Mouse (Mus musculus): ENCODE data around the gene Psmd14. TPM values are rescaled to one million over a fixed set of nuclear protein-coding genes. Genes with fewer than 3 reads are reported as not detected.

The Psmd14 gene
- polyA plus RNA-seq, 1 experiment from 2014 or later: 294 TPM

DNA sequence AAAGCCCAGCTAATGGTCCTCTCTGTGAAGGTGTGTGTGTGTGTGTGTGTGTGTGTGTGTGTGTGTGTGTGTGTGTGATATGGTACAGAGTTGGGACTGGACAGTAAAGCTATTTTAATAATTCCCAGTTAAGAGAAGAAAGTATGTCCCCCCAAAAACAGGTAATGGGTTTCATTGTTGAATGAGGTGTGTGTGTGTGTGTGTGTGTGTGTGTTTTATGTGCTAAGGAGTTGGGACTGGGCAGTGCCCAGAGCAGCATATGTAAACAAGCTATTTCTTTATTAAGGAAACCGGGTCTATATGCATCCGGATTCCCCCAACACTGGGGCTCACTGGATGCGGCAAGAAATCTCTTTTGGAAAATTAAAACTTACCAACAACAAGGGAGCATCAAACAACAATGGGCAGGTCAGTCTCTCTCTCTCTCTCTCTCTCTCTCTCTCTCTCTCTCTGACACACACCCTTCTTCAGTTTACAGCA lies 94.9 kb downstream of the Psmd14 start:
- Histone ChIP-seq H3K9ac (ENCODE audit: low read length) (peak overlapping the region; percentile 45; the same call in 1 of the 2 replicates), H3K27ac (ENCODE audit: low read depth, low read length) (peak overlapping the region; percentile 78; the same call in 1 of the 2 replicates), H3K4me1 (replicated peaks; ENCODE audit: control insufficient read depth, insufficient read depth, low read length) (peaks cover 9% of the 10 kb centered on the region), H3K9me3 (ENCODE audit: control insufficient read depth, low read length) (no peaks in the 10 kb centered on the region), H3K36me3 (ENCODE audit: control insufficient read depth, insufficient read depth, low read length) (no peaks in the 10 kb centered on the region), H3K4me2 (ENCODE audit: low read depth, low read length, severe bottlenecking) (no peak overlapping the region), H3K27me3 (ENCODE audit: control insufficient read depth, insufficient read depth, low read length) (peaks cover 60% of the 10 kb centered on the region), H3K4me3 (ENCODE audit: low read depth, low read length) (peak overlapping the region; percentile 30)
- 2% methylated on average over 3 of the region's 3 CpGs for WGBS
- DNase-seq (ENCODE audit: low spot score): no peak
- no peak for ATAC-seq (replicated peaks; ENCODE audit: low FRiP score)

DNA sequence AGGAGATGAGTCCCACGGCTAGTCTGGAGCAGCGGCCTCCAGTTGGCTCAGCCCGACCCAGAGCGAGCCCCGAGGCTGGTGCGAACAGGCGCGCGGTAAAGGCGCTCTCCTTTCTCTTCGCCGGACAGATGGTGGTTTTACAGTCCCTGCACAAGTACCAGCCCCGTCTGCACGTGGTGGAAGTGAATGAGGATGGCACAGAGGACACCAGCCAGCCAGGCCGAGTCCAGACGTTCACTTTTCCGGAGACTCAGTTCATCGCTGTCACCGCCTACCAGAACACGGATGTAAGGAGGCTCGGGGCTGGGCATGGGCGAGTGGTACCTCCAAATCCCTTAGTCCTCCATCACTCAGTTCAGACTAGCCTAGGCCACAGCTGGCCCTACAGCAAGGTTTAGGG lies 95.7 kb downstream of the Psmd14 start:
- peak overlapping the region; percentile 78 for H3K27ac ChIP-seq (ENCODE audit: low read depth, low read length)
- peak overlapping the region; percentile 45 for H3K9ac ChIP-seq (ENCODE audit: low read length)
- H3K27me3 ChIP-seq (ENCODE audit: control insufficient read depth, insufficient read depth, low read length): peaks cover 61% of the 10 kb centered on the region
- peak overlapping the region; percentile 30 for H3K4me3 ChIP-seq (ENCODE audit: low read depth, low read length)
- peaks cover 9% of the 10 kb centered on the region for H3K4me1 ChIP-seq (replicated peaks; ENCODE audit: control insufficient read depth, insufficient read depth, low read length)
- ATAC-seq (replicated peaks; ENCODE audit: low FRiP score): peak; percentile 42
- H3K4me2 ChIP-seq (ENCODE audit: low read depth, low read length, severe bottlenecking): peak overlapping the region; percentile 31
- WGBS: under 1% methylated on average over 22 of the region's 22 CpGs
- DNase-seq (ENCODE audit: low spot score): peak; percentile 76
- H3K9me3 ChIP-seq (ENCODE audit: control insufficient read depth, low read length): no peaks in the 10 kb centered on the region
- no peaks in the 10 kb centered on the region for H3K36me3 ChIP-seq (ENCODE audit: control insufficient read depth, insufficient read depth, low read length)

DNA sequence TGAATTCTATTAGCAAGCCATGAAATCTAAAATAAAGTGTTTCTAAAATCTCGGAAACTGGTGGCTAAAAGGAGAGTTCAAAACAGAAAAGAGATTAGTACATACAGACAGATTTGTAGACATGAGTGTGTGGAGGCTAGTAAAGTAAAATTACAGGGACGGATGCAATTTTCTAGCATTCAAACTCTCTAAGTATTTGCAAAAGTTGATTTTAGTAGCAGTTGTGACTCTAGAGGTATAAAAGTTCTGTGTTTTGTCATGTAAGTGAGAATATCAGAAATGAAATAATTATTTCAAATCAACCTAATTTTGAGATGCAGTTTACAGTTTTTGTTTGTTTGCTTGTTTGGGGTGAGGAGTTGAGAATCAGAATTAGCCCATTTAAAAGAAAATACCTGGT lies 96.3 kb downstream of the Psmd14 start:
- no peak overlapping the region for H3K4me2 ChIP-seq (ENCODE audit: low read depth, low read length, severe bottlenecking)

DNA sequence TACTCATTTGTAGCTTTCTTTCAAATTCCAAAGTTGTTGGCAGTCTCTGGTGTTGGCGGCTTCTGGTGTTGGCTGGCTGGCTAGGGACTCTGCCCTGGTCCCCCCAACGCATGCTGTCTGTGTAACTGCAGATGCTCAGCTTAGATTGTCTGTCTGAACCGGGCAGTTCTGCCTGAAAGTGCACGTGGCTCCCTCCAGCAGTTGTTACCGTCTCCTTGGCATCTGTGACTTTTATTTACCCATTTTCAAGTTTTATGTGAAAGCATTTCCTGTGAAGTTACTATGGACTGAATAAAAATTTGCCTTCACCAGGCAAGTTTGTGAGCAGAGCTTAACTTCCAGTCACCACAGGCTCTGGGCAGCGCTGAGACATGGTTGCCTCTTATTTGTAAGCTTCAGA lies 97.3 kb downstream of the Psmd14 start:
- WGBS: 1% methylated on average over 6 of the region's 6 CpGs
- H3K9me3 ChIP-seq (ENCODE audit: control insufficient read depth, low read length): no peaks in the 10 kb centered on the region
- peak overlapping the region; percentile 26 for H3K4me3 ChIP-seq (ENCODE audit: low read depth, low read length)
- H3K36me3 ChIP-seq (ENCODE audit: control insufficient read depth, insufficient read depth, low read length): no peaks in the 10 kb centered on the region
- ATAC-seq (replicated peaks; ENCODE audit: low FRiP score) (no peak), DNase-seq (ENCODE audit: low spot score) (peak; percentile 51)
- peak overlapping the region; percentile 35; the same call in 1 of the 2 replicates for H3K9ac ChIP-seq (ENCODE audit: low read length)
- H3K4me2 ChIP-seq (ENCODE audit: low read depth, low read length, severe bottlenecking): 0 out of 2 replicates have a peak overlapping the region, but pooled peaks have one; percentile 3
- peaks cover 62% of the 10 kb centered on the region for H3K27me3 ChIP-seq (ENCODE audit: control insufficient read depth, insufficient read depth, low read length)
- peaks cover 12% of the 10 kb centered on the region; the same call in 1 of the 2 replicates for H3K4me1 ChIP-seq (replicated peaks; ENCODE audit: control insufficient read depth, insufficient read depth, low read length)
- 0 out of 2 replicates have a peak overlapping the region, but pooled peaks have one; percentile 34 for H3K27ac ChIP-seq (ENCODE audit: low read depth, low read length)

More for the DNA sequence above, 96.3 kb downstream of the Psmd14 start:
- Histone ChIP-seq H3K27ac (ENCODE audit: low read depth, low read length) (peak overlapping the region; percentile 78; the same call in 1 of the 2 replicates), H3K9ac (ENCODE audit: low read length) (no peak overlapping the region), H3K4me1 (replicated peaks; ENCODE audit: control insufficient read depth, insufficient read depth, low read length) (peaks cover 12% of the 10 kb centered on the region), H3K27me3 (ENCODE audit: control insufficient read depth, insufficient read depth, low read length) (peaks cover 61% of the 10 kb centered on the region), H3K36me3 (ENCODE audit: control insufficient read depth, insufficient read depth, low read length) (no peaks in the 10 kb centered on the region), H3K4me3 (ENCODE audit: low read depth, low read length) (peak overlapping the region; percentile 30), H3K9me3 (ENCODE audit: control insufficient read depth, low read length) (no peaks in the 10 kb centered on the region)
- DNase-seq (ENCODE audit: low spot score): no peak
- no peak for ATAC-seq (replicated peaks; ENCODE audit: low FRiP score)
- 12% methylated on average over 2 of the region's 2 CpGs for WGBS

DNA sequence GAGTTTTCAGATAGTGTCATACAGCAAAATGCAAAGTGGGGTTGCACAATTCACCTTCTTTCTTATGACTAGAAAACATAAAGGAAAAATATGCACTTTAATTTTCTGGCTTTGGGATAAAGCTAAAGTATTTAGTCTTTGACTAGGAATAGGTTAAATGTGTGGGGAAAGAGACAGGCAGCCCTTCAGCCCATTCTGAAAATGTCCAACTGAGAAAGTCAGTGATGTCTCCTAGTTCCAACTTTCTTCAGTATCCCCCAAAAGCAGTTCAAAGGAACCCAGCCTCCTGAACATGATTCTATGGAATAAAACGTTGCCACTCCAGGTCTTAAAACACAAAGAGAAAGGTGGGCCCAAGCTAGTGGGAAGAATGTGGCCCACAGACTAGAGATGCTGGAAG lies 97.9 kb downstream of the Psmd14 start:
- Histone ChIP-seq H3K4me3 (ENCODE audit: low read depth, low read length) (peak overlapping the region; percentile 26), H3K36me3 (ENCODE audit: control insufficient read depth, insufficient read depth, low read length) (no peaks in the 10 kb centered on the region), H3K27ac (ENCODE audit: low read depth, low read length) (no peak overlapping the region), H3K9ac (ENCODE audit: low read length) (peak overlapping the region; percentile 35; the same call in 1 of the 2 replicates), H3K9me3 (ENCODE audit: control insufficient read depth, low read length) (no peaks in the 10 kb centered on the region), H3K4me1 (replicated peaks; ENCODE audit: control insufficient read depth, insufficient read depth, low read length) (peaks cover 10% of the 10 kb centered on the region; the same call in 1 of the 2 replicates), H3K27me3 (ENCODE audit: control insufficient read depth, insufficient read depth, low read length) (peaks cover 61% of the 10 kb centered on the region), H3K4me2 (ENCODE audit: low read depth, low read length, severe bottlenecking) (0 out of 2 replicates have a peak overlapping the region, but pooled peaks have one; percentile 1)
- ATAC-seq (replicated peaks; ENCODE audit: low FRiP score) (no peak), DNase-seq (ENCODE audit: low spot score) (no peak)
- 0% methylated on average over 1 of the region's 1 CpGs for WGBS

DNA sequence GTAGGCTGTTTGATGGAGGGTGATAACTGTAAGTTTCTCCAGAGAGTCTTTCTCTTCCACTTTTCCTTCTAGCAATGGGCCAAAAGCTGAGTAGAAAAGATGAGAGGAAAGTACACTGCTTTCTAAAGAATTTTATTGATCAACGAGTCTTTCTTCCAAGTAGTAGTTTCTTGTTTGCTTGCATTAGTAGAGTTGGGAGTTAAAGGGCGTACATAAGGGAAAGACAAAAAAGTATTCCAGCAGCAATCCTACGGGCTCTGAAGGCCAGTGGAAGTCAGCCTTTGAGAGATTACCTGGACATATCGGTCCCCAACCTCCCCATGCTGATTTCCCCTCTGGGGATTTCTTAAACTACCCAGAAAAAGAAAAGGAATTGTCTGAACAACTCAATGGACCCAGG lies 99.3 kb downstream of the Psmd14 start:
- no peaks in the 10 kb centered on the region for H3K9me3 ChIP-seq (ENCODE audit: control insufficient read depth, low read length)
- ATAC-seq (replicated peaks; ENCODE audit: low FRiP score): no peak
- no peak for DNase-seq (ENCODE audit: low spot score)
- WGBS: 21% methylated on average over 4 of the region's 4 CpGs
- H3K27me3 ChIP-seq (ENCODE audit: control insufficient read depth, insufficient read depth, low read length): peaks cover 57% of the 10 kb centered on the region
- H3K4me1 ChIP-seq (replicated peaks; ENCODE audit: control insufficient read depth, insufficient read depth, low read length): peaks cover 7% of the 10 kb centered on the region; the same call in 1 of the 2 replicates
- H3K27ac ChIP-seq (ENCODE audit: low read depth, low read length): no peak overlapping the region
- H3K9ac ChIP-seq (ENCODE audit: low read length): no peak overlapping the region
- H3K4me3 ChIP-seq (ENCODE audit: low read depth, low read length): no peak overlapping the region; the same call in 1 of the 2 replicates
- no peaks in the 10 kb centered on the region for H3K36me3 ChIP-seq (ENCODE audit: control insufficient read depth, insufficient read depth, low read length)
- peak overlapping the region; percentile 0; the same call in 1 of the 2 replicates for H3K4me2 ChIP-seq (ENCODE audit: low read depth, low read length, severe bottlenecking)

DNA sequence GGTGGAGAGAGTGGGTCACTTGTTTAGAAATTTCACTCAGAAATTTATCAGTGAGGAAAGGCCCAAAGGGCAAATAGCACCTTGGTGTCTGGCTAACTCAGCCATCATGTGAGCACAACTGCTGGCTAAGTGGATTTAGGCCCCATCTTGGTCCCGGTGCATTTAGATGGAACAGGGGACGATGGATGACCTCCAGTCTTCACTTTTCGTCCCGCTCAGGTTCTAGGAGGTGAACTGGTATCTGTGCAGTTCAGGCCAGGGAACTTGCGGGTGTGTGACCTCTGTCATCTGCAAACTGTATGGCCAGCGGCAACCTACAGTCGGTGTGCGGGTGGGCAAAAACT lies 99.6 kb downstream of the Psmd14 start:
- Histone ChIP-seq H3K4me1 (replicated peaks; ENCODE audit: control insufficient read depth, insufficient read depth, low read length) (peaks cover 7% of the 10 kb centered on the region; the same call in 1 of the 2 replicates), H3K27me3 (ENCODE audit: control insufficient read depth, insufficient read depth, low read length) (peaks cover 56% of the 10 kb centered on the region), H3K9ac (ENCODE audit: low read length) (peak overlapping the region; percentile 76), H3K4me3 (ENCODE audit: low read depth, low read length) (peak overlapping the region; percentile 44), H3K27ac (ENCODE audit: low read depth, low read length) (peak overlapping the region; percentile 15; the same call in 1 of the 2 replicates), H3K4me2 (ENCODE audit: low read depth, low read length, severe bottlenecking) (peak overlapping the region; percentile 88), H3K36me3 (ENCODE audit: control insufficient read depth, insufficient read depth, low read length) (no peaks in the 10 kb centered on the region), H3K9me3 (ENCODE audit: control insufficient read depth, low read length) (no peaks in the 10 kb centered on the region)
- ATAC-seq (replicated peaks; ENCODE audit: low FRiP score) (no peak), DNase-seq (ENCODE audit: low spot score) (no peak)
- WGBS: 3% methylated on average over 8 of the region's 8 CpGs

DNA sequence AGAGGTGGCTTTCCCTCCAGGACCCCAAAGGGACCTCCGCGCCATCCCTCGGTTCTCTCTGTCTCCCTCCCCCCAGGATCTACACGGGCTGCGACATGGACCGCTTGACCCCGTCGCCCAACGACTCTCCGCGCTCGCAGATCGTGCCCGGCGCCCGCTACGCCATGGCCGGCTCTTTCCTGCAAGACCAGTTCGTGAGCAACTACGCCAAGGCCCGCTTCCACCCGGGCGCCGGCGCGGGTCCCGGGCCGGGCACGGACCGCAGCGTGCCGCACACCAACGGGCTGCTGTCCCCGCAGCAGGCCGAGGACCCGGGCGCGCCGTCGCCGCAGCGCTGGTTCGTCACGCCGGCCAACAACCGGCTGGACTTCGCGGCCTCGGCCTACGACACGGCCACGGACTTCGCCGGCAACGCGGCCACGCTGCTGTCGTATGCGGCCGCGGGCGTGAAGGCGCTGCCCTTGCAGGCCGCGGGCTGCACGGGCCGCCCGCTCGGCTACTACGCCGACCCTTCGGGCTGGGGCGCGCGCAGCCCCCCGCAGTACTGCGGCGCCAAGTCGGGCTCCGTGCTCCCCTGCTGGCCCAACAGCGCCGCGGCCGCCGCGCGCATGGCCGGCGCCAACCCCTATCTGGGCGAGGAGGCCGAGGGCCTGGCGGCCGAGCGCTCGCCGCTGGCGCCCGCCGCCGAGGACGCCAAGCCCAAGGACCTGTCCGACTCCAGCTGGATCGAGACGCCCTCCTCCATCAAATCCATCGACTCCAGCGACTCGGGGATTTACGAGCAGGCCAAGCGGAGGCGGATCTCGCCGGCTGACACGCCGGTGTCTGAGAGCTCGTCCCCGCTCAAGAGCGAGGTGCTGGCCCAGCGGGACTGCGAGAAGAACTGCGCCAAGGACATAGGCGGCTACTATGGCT lies 100.3 kb downstream of the Psmd14 start:
- under 1% methylated on average over 121 of the region's 121 CpGs for WGBS
- ATAC-seq (replicated peaks; ENCODE audit: low FRiP score): peak; percentile 66
- Histone ChIP-seq H3K9ac (ENCODE audit: low read length) (peak overlapping the region; percentile 76), H3K9me3 (ENCODE audit: control insufficient read depth, low read length) (no peaks in the 10 kb centered on the region), H3K4me3 (ENCODE audit: low read depth, low read length) (peak overlapping the region; percentile 44), H3K4me2 (ENCODE audit: low read depth, low read length, severe bottlenecking) (peak overlapping the region; percentile 88), H3K27me3 (ENCODE audit: control insufficient read depth, insufficient read depth, low read length) (peaks cover 56% of the 10 kb centered on the region), H3K36me3 (ENCODE audit: control insufficient read depth, insufficient read depth, low read length) (no peaks in the 10 kb centered on the region), H3K27ac (ENCODE audit: low read depth, low read length) (peak overlapping the region; percentile 15; the same call in 1 of the 2 replicates), H3K4me1 (replicated peaks; ENCODE audit: control insufficient read depth, insufficient read depth, low read length) (peaks cover 7% of the 10 kb centered on the region; the same call in 1 of the 2 replicates)
- peak; percentile 84 for DNase-seq (ENCODE audit: low spot score)
